Mouse (Mus musculus) hindbrain, embryonic 13.5 days (tissue): ENCODE measurements around the gene Lrmda. TPM values are rescaled to one million over a fixed set of nuclear protein-coding genes. Genes with fewer than 3 reads are reported as not detected.

Source experiments
- ATAC-seq: fragments of 200-750 bp; cut with Nextera tagmentation; 2 replicates; pipeline ENCODE4 v1.8.0; 2017; ENCODE audit warnings: moderate TSS enrichment; ENCODE audit not compliant: low FRiP score
- H3K27ac ChIP-seq: fragments of 300-500 bp; sonication (generic); 2 replicates; pipeline ENCODE4 v1.5.1; 2015; ENCODE audit warnings: inconsistent platforms, mild to moderate bottlenecking, moderate library complexity
- H3K27me3 ChIP-seq: fragments of 300-500 bp; sonication (generic); 2 replicates; pipeline ENCODE4 v1.6.1; 2015; ENCODE audit warnings: mild to moderate bottlenecking, inconsistent platforms
- H3K36me3 ChIP-seq: fragments of 300-500 bp; sonication (generic); 2 replicates; pipeline ENCODE4 v1.6.1; 2015; ENCODE audit warnings: mild to moderate bottlenecking, inconsistent platforms
- H3K4me1 ChIP-seq: fragments of 300-500 bp; sonication (generic); replicated peaks from 2 replicates; pipeline ENCODE4 v1.6.1; 2015; ENCODE audit warnings: inconsistent platforms
- H3K4me2 ChIP-seq: fragments of 300-500 bp; sonication (generic); 2 replicates; pipeline ENCODE4 v1.6.1; 2015; ENCODE audit warnings: inconsistent platforms, mild to moderate bottlenecking, moderate library complexity
- H3K4me3 ChIP-seq: fragments of 300-500 bp; sonication (generic); 2 replicates; pipeline ENCODE4 v1.5.1; 2015; ENCODE audit warnings: mild to moderate bottlenecking, inconsistent platforms
- H3K9ac ChIP-seq: fragments of 300-500 bp; sonication (generic); 2 replicates; pipeline ENCODE4 v1.6.1; 2015; ENCODE audit warnings: mild to moderate bottlenecking, inconsistent platforms
- H3K9me3 ChIP-seq: fragments of 300-500 bp; sonication (generic); 2 replicates; pipeline ENCODE4 v1.6.1; 2016; ENCODE audit warnings: inconsistent platforms
- WGBS: fragments of 180-500 bp; shearing (Covaris S2); methylation state at CpG from one replicate; pipeline ENCODE4 v1.1.7; 2015; 5-methylcytosine and 5-hydroxymethylcytosine counted together
- polyA plus RNA-seq: library from polyadenylated mRNA; unstranded; fragments of >200 nt; fragmentation: Nextera tagmentation; extraction: Ambion mirVana; gene quantifications from 2 replicates; pipeline ENCODE4 v1.2.1, GENCODE M21; 2015

The Lrmda gene
- polyA plus RNA-seq, 1 experiment from 2014 or later = 0.16 TPM

- no peak for ATAC-seq
- H3K27me3 ChIP-seq = peaks cover 10% of the 10 kb centered on the region
These were observed 793.3 kb downstream of the Lrmda start for GRCm38 (mm10) chr14:22812824-22813223.

GRCm38 (mm10) chr14:22813389-22813788, 793.9 kb downstream of the Lrmda start:
- Histone ChIP-seq H3K4me3 (no peak overlapping the region), H3K27ac (no peak overlapping the region), H3K4me2 (no peak overlapping the region), H3K4me1 (peaks cover 15% of the 10 kb centered on the region), H3K9ac (no peak overlapping the region), H3K36me3 (no peaks in the 10 kb centered on the region), H3K9me3 (no peaks in the 10 kb centered on the region), H3K27me3 (peaks cover 10% of the 10 kb centered on the region)
- WGBS = 7% methylated on average over 7 of the region's 7 CpGs
- no peak for ATAC-seq

More at GRCm38 (mm10) chr14:22812824-22813223, 793.3 kb downstream of the Lrmda start:
- no peak overlapping the region for H3K4me2 ChIP-seq
- 22% methylated on average over 6 of the region's 6 CpGs for WGBS
- no peak overlapping the region for H3K4me3 ChIP-seq
- H3K36me3 ChIP-seq = no peaks in the 10 kb centered on the region
- H3K27ac ChIP-seq = no peak overlapping the region
- peaks cover 18% of the 10 kb centered on the region for H3K4me1 ChIP-seq
- no peak overlapping the region for H3K9ac ChIP-seq
- H3K9me3 ChIP-seq = no peaks in the 10 kb centered on the region

DNA sequence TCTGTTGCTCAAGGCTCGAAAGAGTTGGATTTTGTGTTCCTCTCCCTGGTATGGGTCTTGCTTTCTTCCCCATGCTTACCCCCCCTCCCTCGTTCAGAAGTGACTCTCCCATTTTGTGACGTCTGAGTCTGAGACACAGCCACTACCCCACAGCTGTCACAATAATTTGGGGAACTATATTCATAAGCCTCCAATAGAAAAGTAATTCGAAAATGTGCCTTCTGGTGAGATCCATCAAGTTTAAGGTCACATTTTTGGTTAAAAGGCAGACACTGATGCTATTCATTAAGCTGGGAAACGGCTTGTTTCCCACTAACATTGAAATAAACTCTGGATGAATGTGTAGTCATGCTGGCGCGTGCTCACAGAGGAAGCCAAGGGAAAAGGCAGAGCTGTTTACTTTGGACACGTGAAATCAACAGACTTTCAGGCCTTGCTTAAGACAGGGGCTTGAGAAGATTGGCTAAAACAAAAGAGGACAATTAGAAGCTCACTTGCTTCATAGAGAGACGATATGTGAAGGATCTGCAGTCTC, 795.4 kb downstream of the Lrmda start:
- Histone ChIP-seq H3K4me3 (no peak overlapping the region), H3K4me1 (peaks cover 10% of the 10 kb centered on the region), H3K9me3 (no peaks in the 10 kb centered on the region), H3K36me3 (no peaks in the 10 kb centered on the region), H3K27me3 (peaks cover 2% of the 10 kb centered on the region; the same call in 1 of the 2 replicates), H3K4me2 (no peak overlapping the region), H3K9ac (no peak overlapping the region), H3K27ac (no peak overlapping the region)
- WGBS = 54% methylated on average over 9 of the region's 9 CpGs
- ATAC-seq = no peak

GRCm38 (mm10) chr14:22817346-22818201, 798.1 kb downstream of the Lrmda start:
- WGBS = 64% methylated on average over 6 of the region's 6 CpGs
- Histone ChIP-seq H3K9me3 (no peaks in the 10 kb centered on the region), H3K4me3 (no peak overlapping the region), H3K27ac (no peak overlapping the region), H3K4me2 (no peak overlapping the region), H3K27me3 (no peaks in the 10 kb centered on the region), H3K9ac (no peak overlapping the region), H3K36me3 (no peaks in the 10 kb centered on the region), H3K4me1 (peaks cover 10% of the 10 kb centered on the region)
- no peak for ATAC-seq

GRCm38 (mm10) chr14:22818202-22818530, 798.7 kb downstream of the Lrmda start:
- H3K27ac ChIP-seq = no peak overlapping the region
- no peaks in the 10 kb centered on the region for H3K36me3 ChIP-seq
- no peak overlapping the region for H3K4me2 ChIP-seq
- H3K4me3 ChIP-seq = no peak overlapping the region
- no peak overlapping the region for H3K9ac ChIP-seq
- WGBS = 78% methylated on average over 3 of the region's 3 CpGs
- peaks cover 10% of the 10 kb centered on the region for H3K4me1 ChIP-seq
- H3K27me3 ChIP-seq = no peaks in the 10 kb centered on the region
- no peaks in the 10 kb centered on the region for H3K9me3 ChIP-seq
- ATAC-seq = no peak

DNA sequence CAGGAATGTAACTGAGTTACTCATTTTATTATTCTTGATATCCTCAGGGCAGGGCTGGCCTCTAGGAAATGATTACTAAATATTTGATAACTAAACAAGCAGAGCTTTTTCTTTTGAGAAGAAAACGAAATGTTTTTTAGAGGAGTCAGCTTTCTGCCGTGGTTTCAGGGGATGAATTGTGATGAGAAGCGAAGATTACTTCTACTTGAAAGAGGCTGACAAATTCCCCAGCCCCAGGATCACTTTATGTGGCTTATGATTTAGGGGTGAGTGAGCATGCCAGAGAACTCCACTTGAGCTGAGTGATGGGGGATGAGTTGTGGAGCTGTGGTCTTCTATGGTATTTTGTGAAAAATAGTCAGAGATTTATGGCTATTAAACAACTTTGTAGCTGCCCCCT, 803.4 kb downstream of the Lrmda start:
- Histone ChIP-seq H3K27ac (no peak overlapping the region), H3K4me2 (no peak overlapping the region), H3K9me3 (no peaks in the 10 kb centered on the region), H3K9ac (no peak overlapping the region), H3K4me1 (no peaks in the 10 kb centered on the region), H3K4me3 (no peak overlapping the region), H3K27me3 (no peaks in the 10 kb centered on the region), H3K36me3 (no peaks in the 10 kb centered on the region)
- 69% methylated on average over 3 of the region's 3 CpGs for WGBS
- no peak for ATAC-seq

- H3K4me1 ChIP-seq = no peaks in the 10 kb centered on the region
- H3K36me3 ChIP-seq = no peaks in the 10 kb centered on the region
- no peak for ATAC-seq
- no peaks in the 10 kb centered on the region for H3K27me3 ChIP-seq
- no peak overlapping the region for H3K4me2 ChIP-seq
- H3K27ac ChIP-seq = no peak overlapping the region
- H3K9me3 ChIP-seq = no peaks in the 10 kb centered on the region
- no peak overlapping the region for H3K9ac ChIP-seq
- H3K4me3 ChIP-seq = no peak overlapping the region
- 87% methylated on average over 3 of the region's 3 CpGs for WGBS
These were observed 807.3 kb downstream of the Lrmda start for GRCm38 (mm10) chr14:22826825-22827224.

DNA sequence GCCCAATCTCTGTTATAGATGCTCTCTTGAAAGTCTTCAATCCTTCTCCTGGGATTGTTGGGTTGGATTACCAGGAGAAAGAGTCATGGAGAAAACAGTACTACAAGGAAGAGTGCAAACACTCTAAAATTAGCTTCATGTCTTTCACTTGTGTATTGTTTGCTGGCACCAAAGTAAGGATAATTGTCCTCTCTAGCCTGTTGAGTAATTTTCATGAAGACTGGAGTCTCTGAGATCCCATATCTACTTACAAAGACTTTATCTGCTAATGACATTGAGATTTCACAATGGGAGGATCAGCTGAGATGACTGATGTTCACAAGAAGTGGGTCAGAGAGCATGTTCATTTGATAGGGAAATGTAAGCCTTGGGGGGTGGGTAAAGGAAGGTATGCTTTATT, 817.5 kb downstream of the Lrmda start:
- Histone ChIP-seq H3K9me3 (no peaks in the 10 kb centered on the region), H3K36me3 (no peaks in the 10 kb centered on the region), H3K9ac (no peak overlapping the region), H3K4me3 (no peak overlapping the region), H3K4me2 (no peak overlapping the region), H3K27ac (no peak overlapping the region), H3K4me1 (no peaks in the 10 kb centered on the region), H3K27me3 (no peaks in the 10 kb centered on the region)
- no peak for ATAC-seq

DNA sequence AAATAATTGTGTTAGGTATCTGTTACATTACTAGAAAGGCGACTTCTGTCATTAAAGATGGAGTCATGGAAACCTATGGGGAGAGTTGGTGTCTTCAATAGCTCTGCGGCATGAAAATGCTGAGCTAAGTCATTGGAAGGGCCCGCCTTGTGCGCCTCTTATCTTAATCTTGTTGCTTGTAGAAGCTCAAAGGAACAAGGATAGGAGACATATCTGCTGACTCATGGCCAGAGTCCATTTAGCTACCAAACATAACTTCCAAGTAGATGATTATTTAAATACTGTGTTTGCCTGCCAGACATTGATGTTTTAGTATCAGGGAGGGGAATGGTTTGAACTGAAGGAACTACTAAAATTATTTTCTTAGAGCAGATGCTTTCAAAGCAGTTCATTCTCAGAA, 821.6 kb downstream of the Lrmda start:
- Histone ChIP-seq H3K4me3 (no peak overlapping the region), H3K9me3 (no peaks in the 10 kb centered on the region), H3K4me1 (no peaks in the 10 kb centered on the region), H3K27me3 (no peaks in the 10 kb centered on the region), H3K9ac (no peak overlapping the region), H3K36me3 (no peaks in the 10 kb centered on the region), H3K27ac (no peak overlapping the region), H3K4me2 (no peak overlapping the region)
- no peak for ATAC-seq
- WGBS = 91% methylated on average over 4 of the region's 4 CpGs

DNA sequence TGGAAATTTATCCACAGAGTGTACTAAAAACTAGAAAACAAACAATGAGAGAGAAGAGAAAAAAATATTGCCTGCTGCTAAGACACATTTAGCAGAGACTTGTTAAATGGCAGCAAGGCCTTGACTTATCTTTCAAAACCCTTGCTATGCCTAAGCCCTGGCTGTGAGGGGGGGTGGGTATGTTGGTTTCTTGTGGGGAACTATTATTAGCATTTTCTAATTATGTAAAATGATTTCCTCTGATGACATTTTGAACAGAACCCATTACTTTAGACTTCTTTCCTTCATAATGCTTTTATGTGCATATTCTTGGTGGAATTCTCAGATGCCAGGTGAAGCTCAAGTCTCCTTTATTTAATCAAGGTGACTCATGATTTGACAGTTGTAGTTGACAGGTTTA, 824.5 kb downstream of the Lrmda start:
- Histone ChIP-seq H3K4me1 (no peaks in the 10 kb centered on the region), H3K36me3 (no peaks in the 10 kb centered on the region), H3K27ac (no peak overlapping the region), H3K9me3 (no peaks in the 10 kb centered on the region), H3K4me2 (no peak overlapping the region), H3K4me3 (no peak overlapping the region), H3K9ac (no peak overlapping the region), H3K27me3 (no peaks in the 10 kb centered on the region)
- ATAC-seq = no peak

- Histone ChIP-seq H3K9me3 (no peaks in the 10 kb centered on the region), H3K9ac (no peak overlapping the region), H3K27ac (no peak overlapping the region), H3K4me3 (no peak overlapping the region), H3K4me1 (no peaks in the 10 kb centered on the region), H3K4me2 (no peak overlapping the region), H3K36me3 (no peaks in the 10 kb centered on the region), H3K27me3 (no peaks in the 10 kb centered on the region)
- ATAC-seq = no peak
- WGBS = 83% methylated on average over 4 of the region's 4 CpGs
These were observed 825.9 kb downstream of the Lrmda start for GRCm38 (mm10) chr14:22845401-22845800.

DNA sequence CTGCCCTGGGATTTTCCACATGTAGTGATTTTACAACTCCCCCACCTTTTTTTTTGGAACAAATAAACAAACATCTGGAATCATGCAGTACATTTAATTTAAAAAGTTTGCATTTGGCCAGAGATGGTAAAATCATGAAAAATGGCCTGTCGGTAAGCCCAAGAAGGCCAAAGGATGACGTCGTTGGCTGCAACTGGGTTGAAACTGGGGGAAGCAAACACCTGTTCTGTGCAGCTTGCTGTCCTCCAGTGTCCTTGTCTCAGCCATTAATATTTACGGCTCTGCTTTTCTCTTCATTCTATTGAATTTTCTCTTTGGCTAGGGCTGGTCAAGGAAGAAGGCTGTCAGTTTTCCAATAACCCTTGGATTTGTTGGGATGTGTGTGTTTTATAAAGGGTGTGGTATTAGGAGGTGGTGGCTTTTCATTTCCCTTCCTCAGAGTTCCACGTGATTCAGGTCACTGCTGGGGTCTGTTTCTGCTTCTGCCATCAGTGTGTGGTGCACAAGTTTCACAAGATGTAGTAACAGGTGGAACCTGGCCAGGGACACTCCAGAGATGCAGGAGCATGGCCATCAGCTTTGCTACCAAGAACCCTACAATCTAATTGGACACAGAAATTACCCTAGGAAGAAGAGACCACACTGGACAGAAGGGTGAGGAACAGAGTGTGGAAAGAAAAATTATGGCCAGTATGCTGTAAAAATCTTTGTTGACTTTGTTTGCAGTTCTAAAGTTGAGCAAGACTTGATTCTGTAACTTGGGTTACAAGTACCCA, 827.7 kb downstream of the Lrmda start:
- Histone ChIP-seq H3K4me1 (no peaks in the 10 kb centered on the region), H3K9ac (no peak overlapping the region), H3K36me3 (no peaks in the 10 kb centered on the region), H3K4me3 (no peak overlapping the region), H3K27me3 (no peaks in the 10 kb centered on the region), H3K4me2 (no peak overlapping the region), H3K27ac (no peak overlapping the region), H3K9me3 (no peaks in the 10 kb centered on the region)
- 84% methylated on average over 5 of the region's 5 CpGs for WGBS
- ATAC-seq = no peak
